Mouse (Mus musculus) CH12.LX (cell line): ENCODE results near the gene Herc3. TPM values are rescaled to one million over a fixed set of nuclear protein-coding genes. Genes with fewer than 3 reads are reported as not detected.

Source experiments
- DNase-seq: peaks from one replicate; pipeline ENCODE4 v3.0.0-alpha.2; 2013; ENCODE audit errors: extremely low read depth
- H3K27ac ChIP-seq: 2 replicates; pipeline ENCODE4 v1.5.1; 2012; ENCODE audit warnings: low read depth, mild to moderate bottlenecking, control low read depth, moderate library complexity; ENCODE audit not compliant: insufficient read depth
- H3K27me3 ChIP-seq: replicated peaks from 2 replicates; pipeline ENCODE3; 2012; ENCODE audit warnings: inconsistent platforms
- H3K36me3 ChIP-seq, 2 experiments: replicated peaks in 1 of 2; 2 replicates each; pipeline versions ENCODE3 to v1.6.1; 2012; ENCODE audit warnings: inconsistent platforms in 1 of 2, low read length in 1 of 2, mild to moderate bottlenecking in 1 of 2, mixed read lengths in 1 of 2, moderate library complexity in 1 of 2; ENCODE audit not compliant: control insufficient read depth in 1 of 2, insufficient read depth in 1 of 2
- H3K4me1 ChIP-seq, 2 experiments: 2 replicates each; pipeline ENCODE4 v1.6.1; 2012; ENCODE audit warnings: inconsistent platforms in 1 of 2, moderate library complexity in 1 of 2; ENCODE audit not compliant: insufficient read depth in 2 of 2, control insufficient read depth in 1 of 2
- H3K4me2 ChIP-seq: 2 replicates; pipeline ENCODE4 v1.6.1; 2012; ENCODE audit warnings: low read depth, mild to moderate bottlenecking, control low read depth; ENCODE audit not compliant: poor library complexity, insufficient read depth, severe bottlenecking
- H3K4me3 ChIP-seq, 3 experiments: fragments of 150-350 bp in 1 of 3; sonication (generic) in 1 of 3; replicated peaks in 1 of 3; 2 replicates each; pipeline versions ENCODE3 to v1.5.1; 2011 to 2012; ENCODE audit warnings: low read depth in 2 of 3, low read length in 2 of 3, mild to moderate bottlenecking in 2 of 3, moderate library complexity in 2 of 3, control low read depth in 1 of 3, improper control_type of control experiment in 1 of 3, inconsistent platforms in 1 of 3, mixed read lengths in 1 of 3; ENCODE audit not compliant: poor library complexity in 1 of 3
- H3K79me2 ChIP-seq: replicated peaks from 2 replicates; pipeline ENCODE4 v1.6.1; 2012; ENCODE audit warnings: mild to moderate bottlenecking, moderate library complexity; ENCODE audit not compliant: control insufficient read depth, poor library complexity, insufficient read depth, severe bottlenecking; ENCODE audit errors: extremely low read depth
- H3K9ac ChIP-seq: 2 replicates; pipeline ENCODE4 v1.6.1; 2012; ENCODE audit warnings: low read depth, mild to moderate bottlenecking, control low read depth, moderate library complexity; ENCODE audit not compliant: insufficient read depth
- H3K9me3 ChIP-seq: replicated peaks from 2 replicates; pipeline ENCODE3; 2012; ENCODE audit warnings: low read length, inconsistent platforms, mixed read lengths
- CTCF ChIP-seq, 2 experiments: IDR thresholded peaks in 1 of 2; conservative IDR thresholded peaks in 1 of 2; 2 replicates each; pipeline ENCODE4 v1.5.1; 2011 to 2012; ENCODE audit warnings: low read depth in 2 of 2, low read length in 2 of 2, improper control_type of control experiment in 1 of 2, inconsistent platforms in 1 of 2, mild to moderate bottlenecking in 1 of 2, moderate library complexity in 1 of 2
- ETS1 ChIP-seq: conservative IDR thresholded peaks from 2 replicates; pipeline ENCODE4 v1.6.1; 2012; ENCODE audit warnings: low read depth, mild to moderate bottlenecking, inconsistent platforms, low read length, improper control_type of control experiment, moderate library complexity
- GABPA ChIP-seq: IDR thresholded peaks from 2 replicates; pipeline ENCODE4 v1.6.1; 2012; ENCODE audit warnings: low read depth, low read length, improper control_type of control experiment, inconsistent platforms; ENCODE audit not compliant: insufficient replicate concordance
- HCFC1 ChIP-seq: IDR thresholded peaks from 2 replicates; pipeline ENCODE4 v1.6.1; 2012; ENCODE audit warnings: low read depth, mild to moderate bottlenecking, inconsistent platforms, low read length, improper control_type of control experiment
- IRF4 ChIP-seq: IDR thresholded peaks from 2 replicates; pipeline ENCODE4 v1.6.1; 2014; ENCODE audit warnings: low read depth, mild to moderate bottlenecking, inconsistent platforms, low read length, improper control_type of control experiment
- JUN ChIP-seq: IDR thresholded peaks from 2 replicates; pipeline ENCODE4 v1.6.1; 2011; ENCODE audit warnings: low read depth, mild to moderate bottlenecking, low read length, improper control_type of control experiment, moderate library complexity; ENCODE audit not compliant: insufficient read depth
- JUND ChIP-seq: conservative IDR thresholded peaks from 2 replicates; pipeline ENCODE4 v1.6.1; 2011; ENCODE audit warnings: low read depth, low read length, improper control_type of control experiment
- KAT2A ChIP-seq: IDR thresholded peaks from 2 replicates; pipeline ENCODE4 v1.6.1; 2012; ENCODE audit warnings: low read length, improper control_type of control experiment, inconsistent platforms; ENCODE audit not compliant: insufficient replicate concordance
- MAFK ChIP-seq: IDR thresholded peaks from 2 replicates; pipeline ENCODE4 v1.6.1; 2011; ENCODE audit warnings: low read length, improper control_type of control experiment; ENCODE audit not compliant: insufficient replicate concordance
- MAZ ChIP-seq: IDR thresholded peaks from 2 replicates; pipeline ENCODE4 v1.6.1; 2012; ENCODE audit warnings: low read depth, mild to moderate bottlenecking, inconsistent platforms, low read length, improper control_type of control experiment, moderate library complexity
- NELFE ChIP-seq: IDR thresholded peaks from 2 replicates; pipeline ENCODE4 v1.6.1; 2011; ENCODE audit warnings: low read depth, low read length, improper control_type of control experiment
- NRF1 ChIP-seq: IDR thresholded peaks from 2 replicates; pipeline ENCODE4 v1.6.1; 2014; ENCODE audit warnings: low read depth, mild to moderate bottlenecking, inconsistent platforms, low read length, improper control_type of control experiment, moderate library complexity
- POLR2A ChIP-seq: IDR thresholded peaks from 2 replicates; pipeline ENCODE4 v1.6.1; 2011; ENCODE audit warnings: low read depth, mild to moderate bottlenecking, improper control_type of control experiment, low read length
- POLR2AphosphoS2 ChIP-seq: IDR thresholded peaks from 2 replicates; pipeline ENCODE4 v1.6.1; 2011; ENCODE audit warnings: low read depth, low read length, improper control_type of control experiment
- RAD21 ChIP-seq: IDR thresholded peaks from 2 replicates; pipeline ENCODE4 v1.6.1; 2011; ENCODE audit warnings: low read depth, mild to moderate bottlenecking, low read length, improper control_type of control experiment, moderate library complexity
- RCOR1 ChIP-seq: conservative IDR thresholded peaks from 2 replicates; pipeline ENCODE4 v1.6.1; 2012; ENCODE audit warnings: low read depth, mild to moderate bottlenecking, inconsistent platforms, low read length, improper control_type of control experiment
- SMC3 ChIP-seq: IDR thresholded peaks from 2 replicates; pipeline ENCODE4 v1.6.1; 2011; ENCODE audit warnings: low read depth, low read length, improper control_type of control experiment
- TBP ChIP-seq: conservative IDR thresholded peaks from 2 replicates; pipeline ENCODE4 v1.6.1; 2011; ENCODE audit warnings: low read depth, low read length, improper control_type of control experiment
- TCF12 ChIP-seq: IDR thresholded peaks from 2 replicates; pipeline ENCODE4 v1.6.1; 2014; ENCODE audit warnings: low read depth, mild to moderate bottlenecking, inconsistent platforms, low read length, improper control_type of control experiment
- UBTF ChIP-seq: IDR thresholded peaks from 2 replicates; pipeline ENCODE4 v1.6.1; 2012; ENCODE audit warnings: low read depth, mild to moderate bottlenecking, inconsistent platforms, low read length, improper control_type of control experiment, moderate library complexity
- ZKSCAN1 ChIP-seq: IDR thresholded peaks from 2 replicates; pipeline ENCODE4 v1.6.1; 2012; ENCODE audit warnings: low read depth, inconsistent platforms, low read length, improper control_type of control experiment, borderline replicate concordance
- ZNF384 ChIP-seq: IDR thresholded peaks from 2 replicates; pipeline ENCODE4 v1.6.1; 2012; ENCODE audit warnings: low read depth, low read length, improper control_type of control experiment, inconsistent platforms
- dilution Hi-C: fragments of 300-500 bp; cut with MboI; formaldehyde crosslinking; loops from 2 replicates; pipeline ENCODE4 v1.14.3; 2020; ENCODE audit warnings: low sequenced_read_pairs; ENCODE audit not compliant: extremely low pct_unique_long_range_greater_than_20kb, extremely low pct_ligation_motif_present
- in situ Hi-C: fragments of 300-500 bp; cut with MboI; formaldehyde crosslinking; loops from 3 replicates; pipeline ENCODE4 v1.14.3; 2019; ENCODE audit warnings: low sequenced_read_pairs, low pct_ligation_motif_present, low pct_unique_long_range_greater_than_20kb, mixed read lengths
- polyA plus RNA-seq: library from polyadenylated mRNA; unstranded; fragments of >175 nt; gene quantifications from 2 replicates; pipeline ENCODE4 v1.2.1, GENCODE M21; 2012; ENCODE audit warnings: low read depth; ENCODE audit not compliant: insufficient read length
- total RNA-seq, 2 experiments: library from RNA; depleted of rRNA; stranded (reverse); fragments of 300-350 nt in 1 of 2; fragments of >200 nt in 1 of 2; gene quantifications; 2 replicates each; pipeline ENCODE4 v1.2.3; 2012 to 2014

Herc3 gene
- total and polyA plus RNA-seq, 3 experiments, result 15.7 to 19.1 (median 17.8) TPM

DNA sequence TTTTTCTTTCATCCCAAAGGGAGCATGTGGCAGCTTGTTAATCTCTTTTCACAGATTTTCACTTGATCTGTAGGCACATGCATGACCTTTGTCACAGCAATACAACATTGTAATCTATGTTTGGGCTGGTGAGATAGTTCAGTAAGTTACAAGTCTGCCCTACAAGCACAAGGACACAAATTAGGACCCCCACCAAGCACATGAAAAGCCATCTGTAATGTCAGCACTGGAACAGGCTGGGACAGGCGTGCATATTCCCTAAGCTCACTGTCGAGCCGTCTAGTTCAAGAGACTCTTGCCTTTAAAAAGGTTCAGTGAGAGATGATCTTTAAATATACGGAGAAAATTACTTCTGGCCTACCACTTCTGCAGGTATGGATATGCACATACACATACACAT lies 28.3 kb downstream of the Herc3 start:
- Histone ChIP-seq H3K4me2 (no peak overlapping the region), H3K9me3 (no peaks in the 10 kb centered on the region), H3K4me3 (no peak overlapping the region), H3K27ac (no peak overlapping the region), H3K79me2 (no peaks in the 10 kb centered on the region), H3K9ac (no peak overlapping the region), H3K27me3 (no peaks in the 10 kb centered on the region), H3K4me1 (peaks cover 0 to 6% of the 10 kb centered on the region in 2 experiments; a peak in 2 of 4 replicates), H3K36me3 (peaks cover 8 to 66% of the 10 kb centered on the region in 2 experiments)
- in situ Hi-C loops (no loop called here), dilution Hi-C loops (no loop called here)
- TF ChIP-seq POLR2A (no peak), JUND (no peak), HCFC1 (no peak)
- DNase-seq, result no peak

DNA sequence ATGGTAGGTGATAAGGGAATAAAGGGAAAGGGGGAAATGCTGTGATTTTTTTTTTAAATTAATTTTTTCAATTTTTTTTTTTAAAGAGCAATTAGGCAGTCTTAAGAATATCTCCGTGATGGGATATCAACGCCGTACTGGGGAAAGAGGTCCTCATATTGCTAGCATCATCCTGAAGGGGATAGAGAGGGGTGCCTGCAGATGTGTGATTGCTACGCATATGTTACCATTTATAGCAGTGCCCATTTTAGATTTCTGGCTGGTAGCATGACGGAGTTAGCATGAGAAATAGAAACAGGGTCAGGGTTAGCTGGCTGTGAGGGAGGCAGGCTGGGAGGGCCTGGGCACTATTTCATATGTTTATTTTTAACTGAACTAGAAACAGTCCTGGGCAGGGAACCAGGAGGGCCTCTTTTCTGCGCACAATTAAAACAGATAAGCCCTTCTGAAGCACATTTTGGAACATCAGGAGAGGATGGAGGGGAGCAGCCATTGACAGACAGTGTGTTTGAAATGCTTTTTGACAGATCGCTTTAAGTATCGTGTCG lies 31.3 kb downstream of the Herc3 start:
- TF ChIP-seq UBTF, result no peak
- TF ChIP-seq MAFK, result no peak
- TF ChIP-seq RAD21, result no peak
- no peak for TF ChIP-seq JUND
- TF ChIP-seq RCOR1, result no peak
- no peak for TF ChIP-seq TBP
- TF ChIP-seq GABPA, result no peak
- no peak for TF ChIP-seq POLR2AphosphoS2
- no peak for TF ChIP-seq NRF1
- TF ChIP-seq SMC3, result no peak
- no peak for TF ChIP-seq JUN
- no peak for TF ChIP-seq ZKSCAN1
- no peak for TF ChIP-seq NELFE
- TF ChIP-seq ZNF384, result no peak
- no peak for TF ChIP-seq ETS1
- no peak for TF ChIP-seq KAT2A
- no peak for TF ChIP-seq IRF4
- no peak for TF ChIP-seq TCF12
- no peak for TF ChIP-seq MAZ
- TF ChIP-seq CTCF (conservative IDR thresholded peaks at IDR 0.05 in 1 of 2, IDR thresholded peaks at IDR 0.05 in 1 of 2; ENCODE audit: low read depth in 2 of 2, low read length in 2 of 2), result no peak
- peaks cover 8 to 61% of the 10 kb centered on the region in 2 experiments for H3K36me3 ChIP-seq
- H3K9me3 ChIP-seq, result no peaks in the 10 kb centered on the region
- H3K4me2 ChIP-seq, result no peak overlapping the region
- H3K9ac ChIP-seq, result no peak overlapping the region
- no peak overlapping the region for H3K27ac ChIP-seq
- no peaks in the 10 kb centered on the region for H3K79me2 ChIP-seq
- no peaks in the 10 kb centered on the region for H3K4me1 ChIP-seq
- H3K4me3 ChIP-seq, result no peak overlapping the region
- H3K27me3 ChIP-seq, result no peaks in the 10 kb centered on the region
- no peak for DNase-seq
- dilution Hi-C loops (no loop called here), in situ Hi-C loops (no loop called here)
